Mouse (Mus musculus): ENCODE measurements at regions not wholly inside any gene's neighbourhood (a gene's known extent, or its start where the extent isn't known, plus 50 kb on each side); places are given as distances from the start of the nearest gene placed in this dataset.

DNA sequence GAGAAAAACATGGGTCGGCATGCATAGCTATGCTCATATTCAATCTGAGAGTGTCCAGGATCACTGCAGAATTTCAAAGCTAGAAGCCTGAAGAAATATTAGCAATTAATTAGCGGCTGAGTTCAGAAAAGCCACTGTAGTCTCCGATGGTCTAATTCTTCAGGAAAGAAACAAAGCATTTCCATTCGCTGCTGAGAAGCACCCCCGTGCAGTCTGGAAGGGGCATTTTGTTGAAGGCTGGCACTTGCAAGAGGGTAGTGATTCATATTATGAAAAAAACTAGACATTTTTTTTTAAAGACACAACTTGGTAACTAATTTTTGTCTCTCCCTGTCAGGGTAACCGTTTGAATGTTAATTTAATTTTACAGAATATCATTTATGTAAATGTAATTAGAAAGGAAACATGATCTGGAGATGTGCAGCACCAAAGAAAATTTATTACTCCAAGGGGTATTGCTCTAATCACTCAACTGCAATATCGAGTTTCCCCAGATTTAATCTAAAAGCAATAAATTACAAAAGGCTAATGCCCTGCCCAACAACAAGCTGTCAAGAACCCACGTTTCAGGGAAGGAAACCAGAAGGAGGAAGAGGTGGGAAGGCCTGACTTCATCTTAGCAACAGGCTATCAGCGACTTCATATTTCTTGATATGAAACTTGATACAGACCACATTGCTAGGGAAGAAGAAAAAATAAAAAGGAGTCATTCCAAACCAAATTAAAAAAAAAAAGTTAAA is 529.1 kb downstream of the Meis1 start:
- H3K4me1 ChIP-seq (ENCODE audit: control insufficient read depth, insufficient read depth, low read length) = no peaks in the 10 kb centered on the region
- H3K9ac ChIP-seq (replicated peaks; ENCODE audit: low read length) = no peak overlapping the region
- 63% methylated on average over 9 of the region's 9 CpGs for WGBS
- no peak overlapping the region for H3K4me3 ChIP-seq (ENCODE audit: low read depth, low read length)
- no peaks in the 10 kb centered on the region for H3K27me3 ChIP-seq (ENCODE audit: control insufficient read depth, insufficient read depth, low read length)
- no peaks in the 10 kb centered on the region for H3K9me3 ChIP-seq (replicated peaks; ENCODE audit: control insufficient read depth, low read length)
- H3K4me2 ChIP-seq (ENCODE audit: low read depth, low read length) = no peak overlapping the region
- no peak overlapping the region for H3K27ac ChIP-seq (replicated peaks; ENCODE audit: low read depth, low read length)
- DNase-seq (ENCODE audit: low spot score) (no peak), ATAC-seq (replicated peaks; ENCODE audit: insufficient number of reproducible peaks, low FRiP score, low TSS enrichment, low read depth) (no peak)
- no peaks in the 10 kb centered on the region for H3K36me3 ChIP-seq (replicated peaks; ENCODE audit: control insufficient read depth, insufficient read depth, low read depth, low read length)

GRCm38 (mm10) chr11:18478841-18479240 is 525.2 kb upstream of the Etaa1 start:
- H3K27ac ChIP-seq (replicated peaks; ENCODE audit: low read depth, low read length) = no peak overlapping the region
- H3K4me2 ChIP-seq (ENCODE audit: low read depth, low read length) = no peak overlapping the region
- no peak for ATAC-seq (replicated peaks; ENCODE audit: insufficient number of reproducible peaks, low FRiP score, low TSS enrichment, low read depth)

GRCm38 (mm10) chr11:18451271-18451670 is 497.6 kb upstream of the Etaa1 start:
- H3K9ac ChIP-seq (replicated peaks; ENCODE audit: low read length) = no peak overlapping the region
- H3K27ac ChIP-seq (replicated peaks; ENCODE audit: low read depth, low read length) = no peak overlapping the region
- no peaks in the 10 kb centered on the region for H3K9me3 ChIP-seq (replicated peaks; ENCODE audit: control insufficient read depth, low read length)
- H3K27me3 ChIP-seq (ENCODE audit: control insufficient read depth, insufficient read depth, low read length) = no peaks in the 10 kb centered on the region
- DNase-seq (ENCODE audit: low spot score) (peak; percentile 56), ATAC-seq (replicated peaks; ENCODE audit: insufficient number of reproducible peaks, low FRiP score, low TSS enrichment, low read depth) (no peak)
- no peaks in the 10 kb centered on the region for H3K36me3 ChIP-seq (replicated peaks; ENCODE audit: control insufficient read depth, insufficient read depth, low read depth, low read length)
- H3K4me3 ChIP-seq (ENCODE audit: low read depth, low read length) = no peak overlapping the region
- H3K4me1 ChIP-seq (ENCODE audit: control insufficient read depth, insufficient read depth, low read length) = no peaks in the 10 kb centered on the region
- no peak overlapping the region for H3K4me2 ChIP-seq (ENCODE audit: low read depth, low read length)
- WGBS = 35% methylated on average over 3 of the region's 3 CpGs

More at GRCm38 (mm10) chr11:18478841-18479240, 525.2 kb upstream of the Etaa1 start:
- Histone ChIP-seq H3K27me3 (ENCODE audit: control insufficient read depth, insufficient read depth, low read length) (no peaks in the 10 kb centered on the region), H3K36me3 (replicated peaks; ENCODE audit: control insufficient read depth, insufficient read depth, low read depth, low read length) (no peaks in the 10 kb centered on the region), H3K9ac (replicated peaks; ENCODE audit: low read length) (no peak overlapping the region), H3K9me3 (replicated peaks; ENCODE audit: control insufficient read depth, low read length) (no peaks in the 10 kb centered on the region), H3K4me1 (ENCODE audit: control insufficient read depth, insufficient read depth, low read length) (no peaks in the 10 kb centered on the region), H3K4me3 (ENCODE audit: low read depth, low read length) (no peak overlapping the region)
- DNase-seq (ENCODE audit: low spot score) = no peak

DNA sequence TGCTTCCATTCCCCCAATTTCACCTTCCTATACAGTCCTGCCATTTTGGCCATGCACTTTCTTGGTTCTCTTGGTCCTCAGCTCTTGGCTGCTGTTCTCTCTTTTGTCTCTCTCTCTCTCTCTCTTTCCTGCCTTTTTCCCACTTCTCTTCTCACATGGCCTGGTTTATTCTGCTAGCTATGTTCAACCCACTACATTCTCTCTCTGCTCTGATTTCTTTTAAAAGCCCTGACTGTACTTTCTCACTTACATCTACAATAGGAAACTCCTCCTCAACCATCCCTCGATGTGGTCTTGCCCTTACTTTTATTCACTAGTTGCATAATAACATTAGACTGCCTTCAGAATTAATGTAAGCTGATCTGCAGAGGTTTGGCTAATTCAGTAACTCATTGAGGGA is 495.2 kb upstream of the Etaa1 start:
- H3K27me3 ChIP-seq (ENCODE audit: control insufficient read depth, insufficient read depth, low read length) = no peaks in the 10 kb centered on the region
- H3K36me3 ChIP-seq (replicated peaks; ENCODE audit: control insufficient read depth, insufficient read depth, low read depth, low read length) = no peaks in the 10 kb centered on the region
- no peak overlapping the region for H3K4me2 ChIP-seq (ENCODE audit: low read depth, low read length)
- H3K4me3 ChIP-seq (ENCODE audit: low read depth, low read length) = no peak overlapping the region
- ATAC-seq (replicated peaks; ENCODE audit: insufficient number of reproducible peaks, low FRiP score, low TSS enrichment, low read depth) (no peak), DNase-seq (ENCODE audit: low spot score) (no peak)
- no peaks in the 10 kb centered on the region for H3K9me3 ChIP-seq (replicated peaks; ENCODE audit: control insufficient read depth, low read length)
- WGBS = 75% methylated on average over 1 of the region's 1 CpGs
- H3K27ac ChIP-seq (replicated peaks; ENCODE audit: low read depth, low read length) = no peak overlapping the region
- no peak overlapping the region for H3K9ac ChIP-seq (replicated peaks; ENCODE audit: low read length)
- H3K4me1 ChIP-seq (ENCODE audit: control insufficient read depth, insufficient read depth, low read length) = no peaks in the 10 kb centered on the region

GRCm38 (mm10) chr11:18444600-18444999 is 490.9 kb upstream of the Etaa1 start:
- H3K4me3 ChIP-seq (ENCODE audit: low read depth, low read length) = no peak overlapping the region
- H3K9me3 ChIP-seq (replicated peaks; ENCODE audit: control insufficient read depth, low read length) = no peaks in the 10 kb centered on the region
- 48% methylated on average over 8 of the region's 8 CpGs for WGBS
- DNase-seq (ENCODE audit: low spot score) = no peak
- H3K4me2 ChIP-seq (ENCODE audit: low read depth, low read length) = no peak overlapping the region
- no peak for ATAC-seq (replicated peaks; ENCODE audit: insufficient number of reproducible peaks, low FRiP score, low TSS enrichment, low read depth)
- H3K27ac ChIP-seq (replicated peaks; ENCODE audit: low read depth, low read length) = 0 out of 2 replicates have a peak overlapping the region, but pooled peaks have one; percentile 35
- H3K36me3 ChIP-seq (replicated peaks; ENCODE audit: control insufficient read depth, insufficient read depth, low read depth, low read length) = no peaks in the 10 kb centered on the region
- H3K4me1 ChIP-seq (ENCODE audit: control insufficient read depth, insufficient read depth, low read length) = no peaks in the 10 kb centered on the region
- H3K27me3 ChIP-seq (ENCODE audit: control insufficient read depth, insufficient read depth, low read length) = no peaks in the 10 kb centered on the region
- no peak overlapping the region for H3K9ac ChIP-seq (replicated peaks; ENCODE audit: low read length)

DNA sequence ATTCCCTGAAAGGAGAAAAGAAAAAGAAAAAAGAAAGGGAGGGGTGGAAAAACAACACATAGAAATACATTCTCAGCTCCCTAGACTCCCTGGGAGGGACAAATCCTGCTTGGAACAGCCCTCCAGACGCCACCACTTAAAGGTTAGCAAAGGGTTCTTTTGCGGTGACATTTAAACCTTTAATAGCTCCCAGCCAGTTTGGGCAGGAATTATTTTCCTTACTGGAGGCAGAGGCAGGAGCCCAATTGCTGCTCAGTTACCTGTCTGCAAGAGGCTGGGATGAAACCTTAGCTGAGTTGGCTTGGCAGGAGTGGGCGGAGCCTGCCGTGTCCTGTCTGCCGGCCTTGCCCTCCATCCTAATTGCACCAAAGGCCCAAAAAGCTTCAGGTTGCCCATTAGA is 490.4 kb upstream of the Etaa1 start:
- Histone ChIP-seq H3K9ac (replicated peaks; ENCODE audit: low read length) (no peak overlapping the region), H3K9me3 (replicated peaks; ENCODE audit: control insufficient read depth, low read length) (no peaks in the 10 kb centered on the region), H3K27ac (replicated peaks; ENCODE audit: low read depth, low read length) (no peak overlapping the region), H3K4me1 (ENCODE audit: control insufficient read depth, insufficient read depth, low read length) (no peaks in the 10 kb centered on the region), H3K4me2 (ENCODE audit: low read depth, low read length) (no peak overlapping the region), H3K4me3 (ENCODE audit: low read depth, low read length) (no peak overlapping the region), H3K36me3 (replicated peaks; ENCODE audit: control insufficient read depth, insufficient read depth, low read depth, low read length) (no peaks in the 10 kb centered on the region), H3K27me3 (ENCODE audit: control insufficient read depth, insufficient read depth, low read length) (no peaks in the 10 kb centered on the region)
- DNase-seq (ENCODE audit: low spot score) (peak; percentile 69), ATAC-seq (replicated peaks; ENCODE audit: insufficient number of reproducible peaks, low FRiP score, low TSS enrichment, low read depth) (peak; percentile 78)
- 27% methylated on average over 5 of the region's 5 CpGs for WGBS

DNA sequence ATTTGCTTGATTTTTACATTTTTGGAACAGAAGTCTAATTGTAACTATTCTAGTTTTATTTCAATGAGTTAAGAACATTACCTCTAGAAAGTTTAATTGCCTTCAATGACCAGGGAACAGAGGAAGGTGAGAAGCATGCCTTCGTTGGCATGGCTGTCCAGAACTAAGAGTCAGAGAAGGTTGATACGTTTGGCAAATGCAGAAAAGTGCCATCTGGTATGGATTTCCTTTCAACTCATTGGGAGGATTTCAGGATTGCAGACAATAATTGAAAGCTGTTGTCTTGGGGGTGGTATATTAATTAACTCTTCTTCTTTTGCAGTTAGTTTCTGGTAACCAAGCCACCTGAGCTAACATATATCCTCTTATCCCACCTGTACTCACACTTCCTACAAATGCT is 489.5 kb upstream of the Etaa1 start:
- 49% methylated on average over 2 of the region's 2 CpGs for WGBS
- no peaks in the 10 kb centered on the region for H3K36me3 ChIP-seq (replicated peaks; ENCODE audit: control insufficient read depth, insufficient read depth, low read depth, low read length)
- no peak overlapping the region for H3K4me2 ChIP-seq (ENCODE audit: low read depth, low read length)
- no peak overlapping the region for H3K4me3 ChIP-seq (ENCODE audit: low read depth, low read length)
- no peak overlapping the region for H3K27ac ChIP-seq (replicated peaks; ENCODE audit: low read depth, low read length)
- DNase-seq (ENCODE audit: low spot score) = peak; percentile 7
- no peak overlapping the region for H3K9ac ChIP-seq (replicated peaks; ENCODE audit: low read length)
- H3K9me3 ChIP-seq (replicated peaks; ENCODE audit: control insufficient read depth, low read length) = no peaks in the 10 kb centered on the region
- no peaks in the 10 kb centered on the region for H3K4me1 ChIP-seq (ENCODE audit: control insufficient read depth, insufficient read depth, low read length)
- no peak for ATAC-seq (replicated peaks; ENCODE audit: insufficient number of reproducible peaks, low FRiP score, low TSS enrichment, low read depth)
- H3K27me3 ChIP-seq (ENCODE audit: control insufficient read depth, insufficient read depth, low read length) = no peaks in the 10 kb centered on the region

DNA sequence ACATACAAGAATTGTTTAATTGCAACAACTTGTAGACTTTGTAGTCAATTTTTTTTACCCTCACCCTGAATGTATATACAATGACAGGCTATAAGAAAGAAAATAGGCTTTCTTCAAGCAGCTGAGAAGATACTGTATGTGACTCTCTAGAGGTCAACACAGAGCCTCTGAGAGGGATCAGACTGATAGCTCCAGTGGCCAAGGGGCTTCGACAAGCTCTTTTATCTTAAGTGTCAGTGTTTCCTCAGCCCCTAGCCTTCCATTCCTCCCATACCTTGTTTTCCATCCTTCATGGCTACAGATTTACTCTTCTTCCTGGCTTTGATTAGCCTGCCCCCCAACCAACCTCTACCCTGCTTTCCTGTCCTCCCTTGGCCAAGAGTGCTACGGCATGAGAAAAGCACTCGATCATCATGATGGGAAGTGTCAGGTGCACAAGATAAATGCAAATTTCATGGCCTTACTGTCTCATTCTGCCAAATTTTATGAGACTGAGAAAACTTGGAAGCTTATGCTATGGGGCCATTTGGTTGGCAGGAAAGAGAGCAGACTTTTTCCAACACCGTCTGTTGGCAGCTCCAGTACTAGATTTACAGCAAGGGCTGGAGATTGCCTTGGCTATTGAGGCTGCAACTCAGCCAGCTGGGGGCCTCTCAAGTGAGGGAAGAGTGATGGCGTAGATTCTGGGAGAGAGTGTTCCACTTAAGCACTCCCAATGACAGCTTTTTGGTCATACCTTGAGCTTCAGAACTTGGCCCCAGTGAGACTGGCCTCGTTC is 484.3 kb upstream of the Etaa1 start:
- H3K27me3 ChIP-seq (ENCODE audit: control insufficient read depth, insufficient read depth, low read length) = no peaks in the 10 kb centered on the region
- H3K9ac ChIP-seq (replicated peaks; ENCODE audit: low read length) = no peak overlapping the region
- DNase-seq (ENCODE audit: low spot score) (no peak), ATAC-seq (replicated peaks; ENCODE audit: insufficient number of reproducible peaks, low FRiP score, low TSS enrichment, low read depth) (no peak)
- H3K4me1 ChIP-seq (ENCODE audit: control insufficient read depth, insufficient read depth, low read length) = no peaks in the 10 kb centered on the region
- H3K9me3 ChIP-seq (replicated peaks; ENCODE audit: control insufficient read depth, low read length) = no peaks in the 10 kb centered on the region
- H3K27ac ChIP-seq (replicated peaks; ENCODE audit: low read depth, low read length) = no peak overlapping the region
- no peaks in the 10 kb centered on the region for H3K36me3 ChIP-seq (replicated peaks; ENCODE audit: control insufficient read depth, insufficient read depth, low read depth, low read length)
- H3K4me2 ChIP-seq (ENCODE audit: low read depth, low read length) = no peak overlapping the region
- 89% methylated on average over 6 of the region's 6 CpGs for WGBS
- H3K4me3 ChIP-seq (ENCODE audit: low read depth, low read length) = no peak overlapping the region

Data from embryonic facial prominence, embryonic 11.5 days (tissue).